Comparison of ENCODE assay signal across 8 mouse cellular contexts in the genomic region with DNA sequence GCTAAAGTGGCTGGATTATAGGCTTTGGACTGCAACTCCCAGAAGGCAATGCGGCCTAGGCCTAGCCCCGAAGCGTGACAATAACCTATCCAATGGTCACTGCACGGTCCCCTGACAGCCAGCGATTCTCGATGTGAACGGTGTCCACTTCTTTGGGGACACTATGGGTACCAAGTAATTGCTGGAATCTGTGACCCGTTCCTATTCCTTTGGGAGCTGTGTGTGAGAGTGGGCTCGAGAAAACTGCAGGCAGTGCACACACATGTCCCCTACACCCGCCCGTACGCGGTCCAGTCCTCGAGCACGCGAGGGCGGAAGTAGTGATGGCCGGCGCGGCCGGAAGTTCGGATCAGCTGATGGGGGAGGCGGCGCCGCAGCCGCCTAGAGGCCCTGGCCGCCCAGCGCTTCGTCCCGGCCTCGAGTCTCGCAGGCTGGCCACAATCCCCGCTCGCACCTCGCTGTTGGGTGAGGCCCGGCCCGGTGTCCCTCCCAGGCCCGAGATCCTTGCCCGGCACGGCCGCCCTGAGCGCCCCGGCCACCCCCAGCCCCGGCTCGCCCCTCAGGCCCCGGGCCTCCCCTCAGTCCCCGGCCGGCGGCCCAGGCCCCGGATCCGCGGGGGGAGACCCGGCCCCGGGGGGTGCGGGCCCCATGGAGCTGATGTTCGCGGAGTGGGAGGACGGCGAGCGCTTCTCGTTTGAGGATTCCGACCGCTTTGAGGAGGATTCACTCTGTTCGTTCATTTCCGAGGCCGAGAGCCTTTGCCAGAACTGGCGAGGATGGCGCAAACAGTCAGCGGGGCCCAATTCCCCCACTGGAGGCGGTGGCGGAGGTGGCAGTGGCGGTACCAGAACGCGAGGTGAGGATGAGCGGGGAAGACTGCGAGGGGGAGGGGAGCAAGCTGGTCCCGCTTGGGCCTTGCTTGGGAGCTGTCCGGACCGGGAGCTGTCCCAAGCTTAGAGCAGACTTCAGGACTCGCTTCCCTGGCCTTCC. TPM values are rescaled to one million over a fixed set of nuclear protein-coding genes. Genes with fewer than 3 reads are reported as not detected.
DNase-seq lines count a peak whose midpoint lies in the region; ATAC-seq and TF ChIP-seq lines count a peak whose summit lies in the region.

Zswim8 (plus strand) TSS at position 352 of the 990 bp plus-strand sequence.

- TF ChIP-seq CTCF in bone marrow macrophage, adult 2 months (IDR thresholded peaks at IDR 0.05; ENCODE audit: low read depth, low read length): no peak
- no peak for TF ChIP-seq CTCF in embryonic fibroblast, embryonic 13.5 days (IDR thresholded peaks at IDR 0.05; ENCODE audit: borderline replicate concordance, insufficient read depth, low read length)

- H3K36me3 ChIP-seq in heart, embryonic 10.5 days: peaks cover 48% of the 10 kb centered on the region
- H3K36me3 ChIP-seq in kidney, embryonic 15.5 days: peaks cover 45% of the 10 kb centered on the region

- H3K9me3 ChIP-seq in heart, embryonic 10.5 days: no peaks in the 10 kb centered on the region
- no peaks in the 10 kb centered on the region for H3K9me3 ChIP-seq in kidney, embryonic 15.5 days (replicated peaks)

- peak; percentile 94 for ATAC-seq in kidney, embryonic 15.5 days (replicated peaks; ENCODE audit: low FRiP score)
- peak; percentile 83 for ATAC-seq in monocyte, adult 5-6 weeks (replicated peaks; ENCODE audit: insufficient number of reproducible peaks, low FRiP score, low TSS enrichment, poor library complexity, severe bottlenecking)

- H3K4me1 ChIP-seq in bone marrow macrophage, adult 2 months (ENCODE audit: control insufficient read depth, insufficient read depth, low read length): peaks cover 8% of the 10 kb centered on the region
- H3K4me1 ChIP-seq in embryonic fibroblast, embryonic 13.5 days (ENCODE audit: control insufficient read depth, insufficient read depth, low read length): no peaks in the 10 kb centered on the region
- peaks cover 24% of the 10 kb centered on the region for H3K4me1 ChIP-seq in heart, embryonic 10.5 days
- peaks cover 31% of the 10 kb centered on the region for H3K4me1 ChIP-seq in kidney, embryonic 15.5 days

- TF ChIP-seq POLR2A in bone marrow macrophage, adult 2 months (IDR thresholded peaks at IDR 0.05; ENCODE audit: borderline replicate concordance, low read depth, low read length): no peak
- peak; percentile 65 for TF ChIP-seq POLR2A in embryonic fibroblast, embryonic 13.5 days (IDR thresholded peaks at IDR 0.05; ENCODE audit: low read depth, low read length)

- H3K9ac ChIP-seq in kidney, embryonic 15.5 days: peak within 1 kb of the TSS; percentile 99

- no peaks in the 10 kb centered on the region for H3K27me3 ChIP-seq in heart, embryonic 10.5 days (ENCODE audit: insufficient read depth, poor library complexity, severe bottlenecking)
- H3K27me3 ChIP-seq in kidney, embryonic 15.5 days: no peaks in the 10 kb centered on the region

- under 1% methylated on average over 80 of the region's 80 CpGs for WGBS in heart, embryonic 10.5 days
- WGBS in kidney, embryonic 15.5 days: under 1% methylated on average over 63 of the region's 80 CpGs

- DNase-seq in 416B (ENCODE audit: low read depth) (peak; percentile 90), liver (peak; percentile 87)
- DNase-seq in heart, embryonic 10.5 days (ENCODE audit: low spot score): peak; percentile 96
- peak; percentile 83 to 91 for DNase-seq in spleen, postnatal 4 days (ENCODE audit: low spot score in 2 of 2)

- H3K4me3 ChIP-seq in bone marrow macrophage, adult 2 months (ENCODE audit: insufficient read depth, low read length): peak within 1 kb of the TSS; percentile 74
- H3K4me3 ChIP-seq in embryonic fibroblast, embryonic 13.5 days (ENCODE audit: insufficient read depth, low read length): peak within 1 kb of the TSS; percentile 100
- H3K4me3 ChIP-seq in heart, embryonic 10.5 days: peak within 1 kb of the TSS; percentile 100
- H3K4me3 ChIP-seq in kidney, embryonic 15.5 days (replicated peaks): peak within 1 kb of the TSS; percentile 100

- H3K27ac ChIP-seq in bone marrow macrophage, adult 2 months (ENCODE audit: insufficient read depth, low read depth, low read length): peak within 1 kb of the TSS; percentile 67
- peak within 1 kb of the TSS; percentile 67 for H3K27ac ChIP-seq in embryonic fibroblast, embryonic 13.5 days (ENCODE audit: insufficient read depth, low read length)
- peak within 1 kb of the TSS; percentile 98 for H3K27ac ChIP-seq in heart, embryonic 10.5 days
- H3K27ac ChIP-seq in kidney, embryonic 15.5 days: peak within 1 kb of the TSS; percentile 89

- peak within 1 kb of the TSS; percentile 78 for H3K4me2 ChIP-seq in kidney, embryonic 15.5 days

RNA-seq across cellular contexts. Expression of gene Zswim8, which starts in this region (rescaled TPM):
- polyA plus RNA-seq in bone marrow macrophage, adult 2 months (2012; ENCODE audit: insufficient read depth, insufficient read length, missing spikeins): 85.9 and 94.2 TPM in 2 replicates
- 125 and 130 TPM in 2 replicates for polyA plus RNA-seq in embryonic fibroblast, embryonic 13.5 days (2011; ENCODE audit: insufficient read length, low read depth, missing spikeins)
- 25.9 and 33.1 TPM in 2 replicates for polyA plus RNA-seq in heart, embryonic 10.5 days (2016; fragmentation: Nextera tagmentation; extraction: Ambion mirVana)
- 28.7 and 30.6 TPM in 2 replicates for polyA plus RNA-seq in kidney, embryonic 15.5 days (2015; fragmentation: Nextera tagmentation; extraction: Ambion mirVana)
- total RNA-seq in monocyte, adult 5-6 weeks (2017): 36.0 to 67.6 TPM (median 60.8 TPM) in 3 replicates

Comparison
In these comparisons a context has a peak if more than half of its experiments do, and no peak if none do; other contexts are left out.
1. Peak in every context shown above with its lines: DNase-seq, ATAC-seq, H3K4me3 ChIP-seq and H3K27ac ChIP-seq.